Mouse (Mus musculus) myocyte (in vitro differentiated cells): ENCODE measurements around the gene Efcab5. TPM values are rescaled to one million over a fixed set of nuclear protein-coding genes. Genes with fewer than 3 reads are reported as not detected.

ENCODE experiments used
- H3K27me3 ChIP-seq: one replicate; pipeline ENCODE4 v1.6.1; 2011; ENCODE audit not compliant: control insufficient read depth, insufficient read depth, insufficient read length
- H3K36me3 ChIP-seq: one replicate; pipeline ENCODE4 v1.6.1; 2011; ENCODE audit not compliant: control insufficient read depth, insufficient read depth
- H3K4me2 ChIP-seq: one replicate; pipeline ENCODE4 v1.6.1; 2011; ENCODE audit warnings: low read depth, control low read depth
- H3K4me3 ChIP-seq: one replicate; pipeline ENCODE4 v1.5.1; 2011; ENCODE audit warnings: mild to moderate bottlenecking, control low read depth, moderate library complexity
- H3K79me2 ChIP-seq: one replicate; pipeline ENCODE4 v1.6.1; 2011; ENCODE audit not compliant: control insufficient read depth, insufficient read depth
- H3ac ChIP-seq: one replicate; pipeline ENCODE4 v1.6.1; 2011; ENCODE audit not compliant: control insufficient read depth, insufficient read length
- CEBPB ChIP-seq: IDR thresholded peaks from 2 replicates; pipeline ENCODE4 v1.6.1; 2011; ENCODE audit warnings: mild to moderate bottlenecking, moderate library complexity; ENCODE audit not compliant: poor library complexity, insufficient read depth, severe bottlenecking
- E2F4 ChIP-seq: IDR thresholded peaks from one replicate; pipeline ENCODE4 v1.6.1; 2011; ENCODE audit warnings: mild to moderate bottlenecking, control low read depth, moderate library complexity; ENCODE audit not compliant: insufficient read depth
- MAX ChIP-seq: IDR thresholded peaks from one replicate; pipeline ENCODE4 v1.6.1; 2011; ENCODE audit warnings: low read depth, mild to moderate bottlenecking, control low read depth
- MYOD1 ChIP-seq, 3 experiments: IDR thresholded peaks; one replicate each; pipeline ENCODE4 v1.6.1; 2011; ENCODE audit warnings: control low read depth in 2 of 3, low read depth in 2 of 3, mild to moderate bottlenecking in 2 of 3, moderate library complexity in 1 of 3; ENCODE audit not compliant: insufficient read length in 2 of 3, control insufficient read depth in 1 of 3
- MYOG ChIP-seq, 3 experiments: IDR thresholded peaks; one replicate each; pipeline ENCODE4 v1.6.1; 2011; ENCODE audit warnings: control low read depth in 2 of 3, low read depth in 2 of 3, mild to moderate bottlenecking in 2 of 3; ENCODE audit not compliant: insufficient read length in 2 of 3, control insufficient read depth in 1 of 3, insufficient read depth in 1 of 3
- POLR2A ChIP-seq: IDR thresholded peaks from one replicate; pipeline ENCODE4 v1.6.1; 2011; ENCODE audit warnings: low read depth, mild to moderate bottlenecking, control low read depth, moderate library complexity; ENCODE audit not compliant: insufficient read length
- POLR2AphosphoS2 ChIP-seq: IDR thresholded peaks from one replicate; pipeline ENCODE4 v1.6.1; 2011; ENCODE audit warnings: low read depth, control low read depth; ENCODE audit not compliant: insufficient read length
- REST ChIP-seq: IDR thresholded peaks from one replicate; pipeline ENCODE4 v1.6.1; 2011; ENCODE audit warnings: mild to moderate bottlenecking, control low read depth, moderate library complexity; ENCODE audit not compliant: insufficient read depth, insufficient read length
- SRF ChIP-seq: IDR thresholded peaks from one replicate; pipeline ENCODE4 v1.6.1; 2011; ENCODE audit warnings: low read depth; ENCODE audit not compliant: control insufficient read depth, insufficient read length
- TCF12 ChIP-seq: IDR thresholded peaks from one replicate; pipeline ENCODE4 v1.6.1; 2011; ENCODE audit warnings: mild to moderate bottlenecking, control low read depth; ENCODE audit not compliant: poor library complexity, insufficient read depth, severe bottlenecking
- TCF3 ChIP-seq: IDR thresholded peaks from one replicate; pipeline ENCODE4 v1.6.1; 2011; ENCODE audit warnings: low read depth, control low read depth; ENCODE audit not compliant: insufficient read length
- USF1 ChIP-seq: IDR thresholded peaks from one replicate; pipeline ENCODE4 v1.6.1; 2011; ENCODE audit warnings: low read depth, mild to moderate bottlenecking, control low read depth, moderate library complexity
- polyA plus RNA-seq: library from polyadenylated mRNA; unstranded; fragments of >200 nt; fragmentation: generic; extraction: Trizol; gene quantifications from one replicate; pipeline ENCODE4 v1.2.1, GENCODE M21; 2012; ENCODE audit warnings: missing spikeins

Gene Efcab5
- polyA plus RNA-seq, 1 experiment = 0.04 TPM

GRCm38 (mm10) chr11:77070721-77071120 lies 118.0 kb downstream of the Efcab5 start:
- Histone ChIP-seq H3K79me2 (peaks cover 65% of the 10 kb centered on the region), H3K27me3 (no peaks in the 10 kb centered on the region), H3K4me2 (no peak overlapping the region), H3K36me3 (peaks cover 25% of the 10 kb centered on the region), H3ac (no peak overlapping the region), H3K4me3 (no peak overlapping the region)
- TF ChIP-seq POLR2AphosphoS2 (no peak), SRF (no peak), POLR2A (no peak), REST (no peak), TCF3 (no peak), USF1 (no peak)

GRCm38 (mm10) chr11:77068825-77069224 lies 119.9 kb downstream of the Efcab5 start:
- Histone ChIP-seq H3K27me3 (no peaks in the 10 kb centered on the region), H3ac (no peak overlapping the region), H3K36me3 (peaks cover 25% of the 10 kb centered on the region), H3K4me2 (no peak overlapping the region), H3K79me2 (peaks cover 65% of the 10 kb centered on the region), H3K4me3 (no peak overlapping the region)
- no peak for TF ChIP-seq MAX
- no peak for TF ChIP-seq MYOD1 (IDR thresholded peaks at IDR 0.05; ENCODE audit: control insufficient read depth in 1 of 3, insufficient read length in 2 of 3, low read depth in 2 of 3)
- TF ChIP-seq CEBPB = no peak
- TF ChIP-seq TCF3 = no peak
- TF ChIP-seq MYOG (IDR thresholded peaks at IDR 0.05; ENCODE audit: control insufficient read depth in 1 of 3, insufficient read depth in 1 of 3, insufficient read length in 2 of 3, low read depth in 2 of 3) = no peak
- no peak for TF ChIP-seq USF1
- TF ChIP-seq REST = no peak

GRCm38 (mm10) chr11:77063406-77063805 lies 125.4 kb downstream of the Efcab5 start:
- H3K4me2 ChIP-seq = no peak overlapping the region
- H3K27me3 ChIP-seq = no peaks in the 10 kb centered on the region
- H3K4me3 ChIP-seq = no peak overlapping the region
- TF ChIP-seq POLR2AphosphoS2 (no peak), USF1 (no peak), REST (no peak), TCF3 (no peak), POLR2A (no peak)
- no peak overlapping the region for H3ac ChIP-seq
- H3K79me2 ChIP-seq = peaks cover 50% of the 10 kb centered on the region
- peaks cover 10% of the 10 kb centered on the region for H3K36me3 ChIP-seq

GRCm38 (mm10) chr11:77061951-77062350 lies 126.8 kb downstream of the Efcab5 start:
- Histone ChIP-seq H3K4me3 (no peak overlapping the region), H3K4me2 (no peak overlapping the region), H3K79me2 (peaks cover 50% of the 10 kb centered on the region), H3ac (no peak overlapping the region), H3K27me3 (no peaks in the 10 kb centered on the region), H3K36me3 (no peaks in the 10 kb centered on the region)
- TF ChIP-seq POLR2AphosphoS2 (no peak), USF1 (peak; percentile 19), POLR2A (no peak)

- Histone ChIP-seq H3K4me2 (no peak overlapping the region), H3K36me3 (peaks cover 29% of the 10 kb centered on the region), H3K4me3 (no peak overlapping the region), H3K79me2 (no peaks in the 10 kb centered on the region), H3K27me3 (no peaks in the 10 kb centered on the region), H3ac (no peak overlapping the region)
- TF ChIP-seq USF1 = no peak
- TF ChIP-seq TCF12 = no peak
- TF ChIP-seq MAX = no peak
- TF ChIP-seq TCF3 = no peak
- TF ChIP-seq E2F4 = no peak
- TF ChIP-seq POLR2A = no peak
- TF ChIP-seq REST = no peak
- no peak for TF ChIP-seq SRF
- no peak for TF ChIP-seq CEBPB
- TF ChIP-seq POLR2AphosphoS2 = no peak
- TF ChIP-seq MYOD1 (IDR thresholded peaks at IDR 0.05; ENCODE audit: control insufficient read depth in 1 of 3, insufficient read length in 2 of 3, low read depth in 2 of 3) = no peak
- TF ChIP-seq MYOG (IDR thresholded peaks at IDR 0.05; ENCODE audit: control insufficient read depth in 1 of 3, insufficient read depth in 1 of 3, insufficient read length in 2 of 3, low read depth in 2 of 3) = no peak
These were observed 146.0 kb downstream of the Efcab5 start for GRCm38 (mm10) chr11:77042816-77043215.

- H3ac ChIP-seq = no peak overlapping the region
- H3K4me2 ChIP-seq = no peak overlapping the region
- H3K27me3 ChIP-seq = no peaks in the 10 kb centered on the region
- no peaks in the 10 kb centered on the region for H3K79me2 ChIP-seq
- no peak for TF ChIP-seq TCF12
- TF ChIP-seq CEBPB = no peak
- TF ChIP-seq MAX = no peak
- no peak for TF ChIP-seq MYOG (IDR thresholded peaks at IDR 0.05; ENCODE audit: control insufficient read depth in 1 of 3, insufficient read depth in 1 of 3, insufficient read length in 2 of 3, low read depth in 2 of 3)
- TF ChIP-seq POLR2A = no peak
- TF ChIP-seq REST = no peak
- TF ChIP-seq USF1 = no peak
- TF ChIP-seq SRF = no peak
- TF ChIP-seq TCF3 = no peak
- no peak for TF ChIP-seq MYOD1 (IDR thresholded peaks at IDR 0.05; ENCODE audit: control insufficient read depth in 1 of 3, insufficient read length in 2 of 3, low read depth in 2 of 3)
- TF ChIP-seq E2F4 = no peak
- no peak for TF ChIP-seq POLR2AphosphoS2
- H3K36me3 ChIP-seq = peaks cover 21% of the 10 kb centered on the region
- H3K4me3 ChIP-seq = no peak overlapping the region
These were observed 146.9 kb downstream of the Efcab5 start for GRCm38 (mm10) chr11:77041891-77042290.
